Mouse (Mus musculus) heart, postnatal 0 days (tissue): ENCODE results near the gene Cmip.

Experiments
- CTCF ChIP-seq: IDR thresholded peaks from 2 replicates; pipeline ENCODE4 v1.5.1; 2016; ENCODE audit warnings: antibody characterized with exemption, control low read depth, low read depth
- EP300 ChIP-seq: IDR thresholded peaks from 2 replicates; pipeline ENCODE4 v1.6.1; 2016; ENCODE audit warnings: antibody characterized with exemption, low read depth

- TF ChIP-seq CTCF = no peak
- no peak for TF ChIP-seq EP300
Measured at GRCm38 (mm10) chr8:117278234-117278633, 21.4 kb downstream of the Cmip start.
